Mouse (Mus musculus) kidney, embryonic 15.5 days (tissue): Measurements from ENCODE around the gene Rnaseh2a. TPM values are rescaled to one million over a fixed set of nuclear protein-coding genes. Genes with fewer than 3 reads are reported as not detected.

Source experiments
- ATAC-seq: fragments of 200-750 bp; cut with Nextera tagmentation; replicated peaks from 2 replicates; pipeline ENCODE4 v1.8.0; 2017; ENCODE audit warnings: moderate TSS enrichment; ENCODE audit not compliant: low FRiP score
- H3K27ac ChIP-seq: fragments of 300-500 bp; sonication (generic); 2 replicates; pipeline ENCODE4 v1.5.1; 2015; ENCODE audit warnings: mild to moderate bottlenecking, inconsistent platforms
- H3K27me3 ChIP-seq: fragments of 300-500 bp; sonication (generic); 2 replicates; pipeline ENCODE4 v1.6.1; 2015; ENCODE audit warnings: inconsistent platforms
- H3K36me3 ChIP-seq: fragments of 300-500 bp; sonication (generic); 2 replicates; pipeline ENCODE4 v1.6.1; 2015; ENCODE audit warnings: inconsistent platforms
- H3K4me1 ChIP-seq: fragments of 300-500 bp; sonication (generic); 2 replicates; pipeline ENCODE4 v1.6.1; 2015; ENCODE audit warnings: inconsistent platforms
- H3K4me2 ChIP-seq: fragments of 300-500 bp; sonication (generic); 2 replicates; pipeline ENCODE4 v1.6.1; 2015; ENCODE audit warnings: moderate library complexity, mild to moderate bottlenecking, inconsistent platforms
- H3K4me3 ChIP-seq: fragments of 300-500 bp; sonication (generic); replicated peaks from 2 replicates; pipeline ENCODE4 v1.5.1; 2015; ENCODE audit warnings: mild to moderate bottlenecking, inconsistent platforms
- H3K9ac ChIP-seq: fragments of 300-500 bp; sonication (generic); 2 replicates; pipeline ENCODE4 v1.6.1; 2015; ENCODE audit warnings: mild to moderate bottlenecking, inconsistent platforms
- H3K9me3 ChIP-seq: fragments of 300-500 bp; sonication (generic); replicated peaks from 2 replicates; pipeline ENCODE4 v1.6.1; 2016; ENCODE audit warnings: inconsistent platforms
- WGBS: fragments of 180-500 bp; shearing (Covaris S2); methylation state at CpG from one replicate; pipeline ENCODE4 v1.1.7; 2015; ENCODE audit warnings: mixed read lengths; 5-methylcytosine and 5-hydroxymethylcytosine counted together
- polyA plus RNA-seq: library from polyadenylated mRNA; unstranded; fragments of >200 nt; fragmentation: Nextera tagmentation; extraction: Ambion mirVana; gene quantifications from 2 replicates; pipeline ENCODE4 v1.2.1, GENCODE M21; 2015

Rnaseh2a gene
- 125 and 129 TPM in 2 replicates for polyA plus RNA-seq

DNA sequence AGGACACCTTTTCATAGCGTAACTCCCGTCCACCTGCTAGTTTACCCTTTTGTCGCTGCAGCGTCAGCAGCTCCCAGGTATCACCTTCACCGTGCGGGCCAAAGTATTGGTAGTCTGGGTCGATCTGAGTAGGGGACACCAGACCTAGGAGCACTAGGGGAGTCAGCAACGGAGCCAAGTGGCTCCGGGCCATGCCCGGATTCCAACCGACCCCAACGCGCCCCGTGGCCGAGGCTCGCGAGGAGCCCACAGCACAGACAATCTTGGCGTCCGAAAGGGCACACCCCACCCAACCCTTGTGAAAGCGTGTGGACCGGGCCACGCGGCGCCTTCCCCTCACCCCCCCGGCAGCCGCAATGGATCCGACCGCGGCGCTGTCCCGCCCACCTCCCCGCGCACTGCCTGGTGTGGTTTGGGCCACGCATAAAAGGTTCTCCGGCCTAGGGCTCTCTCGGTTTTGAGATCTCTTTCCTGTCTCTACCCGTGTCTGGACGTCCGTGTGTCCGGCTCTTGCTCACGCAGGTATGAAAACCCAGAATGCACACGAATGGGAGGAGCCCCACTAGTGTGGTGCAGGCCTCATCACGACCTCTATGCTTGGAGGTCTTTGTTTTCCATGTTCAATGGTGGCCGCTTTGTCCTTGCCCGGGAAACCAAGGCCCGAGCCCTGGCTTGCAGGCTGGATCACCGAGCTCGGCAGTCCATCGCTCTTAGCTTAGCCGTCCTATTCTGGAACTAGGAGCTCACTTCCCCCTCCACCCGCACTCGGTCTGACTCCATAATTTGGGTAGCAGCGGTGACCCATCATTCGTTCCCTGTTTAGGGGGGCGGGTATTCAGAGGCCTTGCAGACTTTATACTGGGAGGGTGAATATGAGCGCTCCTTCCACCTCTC, at the start of gene Rnaseh2a, which contains the start of the genes Gm49661 and Prdx2:
Rnaseh2a (minus strand) TSS at position 527 of the 894 bp plus-strand sequence.
Gm49661 (minus strand) TSS at position 193 of the 894 bp plus-strand sequence.
Prdx2 (plus strand) TSS at position 347 of the 894 bp plus-strand sequence.
- Histone ChIP-seq H3K27ac (peak within 1 kb of the TSS; percentile 93), H3K27me3 (no peaks in the 10 kb centered on the region), H3K4me2 (peak within 1 kb of the TSS; percentile 83), H3K36me3 (peaks cover 36% of the 10 kb centered on the region), H3K9me3 (no peaks in the 10 kb centered on the region), H3K4me1 (peaks cover 44% of the 10 kb centered on the region), H3K4me3 (peak within 1 kb of the TSS; percentile 76), H3K9ac (peak within 1 kb of the TSS; percentile 81)
- ATAC-seq, result peak; percentile 71
- under 1% methylated on average over 56 of the region's 56 CpGs for WGBS

- Histone ChIP-seq H3K4me3 (no peak overlapping the region), H3K27ac (no peak overlapping the region), H3K9me3 (no peaks in the 10 kb centered on the region), H3K27me3 (peaks cover 25% of the 10 kb centered on the region), H3K36me3 (peaks cover 50% of the 10 kb centered on the region), H3K4me2 (no peak overlapping the region), H3K4me1 (peaks cover 6% of the 10 kb centered on the region), H3K9ac (no peak overlapping the region)
- no peak for ATAC-seq
- 62% methylated on average over 5 of the region's 5 CpGs for WGBS
Observed at GRCm38 (mm10) chr8:85017209-85017608, 47.6 kb upstream of the Rnaseh2a start.

GRCm38 (mm10) chr8:85016724-85017123, 47.2 kb upstream of the Rnaseh2a start:
- Histone ChIP-seq H3K9me3 (no peaks in the 10 kb centered on the region), H3K4me2 (no peak overlapping the region), H3K27me3 (peaks cover 28% of the 10 kb centered on the region), H3K27ac (no peak overlapping the region), H3K36me3 (peaks cover 46% of the 10 kb centered on the region), H3K9ac (no peak overlapping the region), H3K4me3 (no peak overlapping the region), H3K4me1 (peaks cover 6% of the 10 kb centered on the region)
- 74% methylated on average over 10 of the region's 10 CpGs for WGBS
- ATAC-seq, result no peak

- H3K36me3 ChIP-seq, result peaks cover 23% of the 10 kb centered on the region
- peak within 1 kb of the TSS; percentile 67 for H3K4me2 ChIP-seq
- no peaks in the 10 kb centered on the region for H3K9me3 ChIP-seq
- no peak within 1 kb of the TSS for H3K27ac ChIP-seq
- WGBS, result 56% methylated on average over 2 of the region's 2 CpGs
- no peak for ATAC-seq
- H3K27me3 ChIP-seq, result peaks cover 44% of the 10 kb centered on the region
- H3K4me3 ChIP-seq, result peak within 1 kb of the TSS; percentile 37
- H3K4me1 ChIP-seq, result peaks cover 12% of the 10 kb centered on the region
- peak within 1 kb of the TSS; percentile 43 for H3K9ac ChIP-seq
Observed at GRCm38 (mm10) chr8:85014431-85014830, 44.9 kb upstream of the Rnaseh2a start, which contains the start of gene Best2. Gene Best2, minus strand, starts transcription at chr8:85014531.

DNA sequence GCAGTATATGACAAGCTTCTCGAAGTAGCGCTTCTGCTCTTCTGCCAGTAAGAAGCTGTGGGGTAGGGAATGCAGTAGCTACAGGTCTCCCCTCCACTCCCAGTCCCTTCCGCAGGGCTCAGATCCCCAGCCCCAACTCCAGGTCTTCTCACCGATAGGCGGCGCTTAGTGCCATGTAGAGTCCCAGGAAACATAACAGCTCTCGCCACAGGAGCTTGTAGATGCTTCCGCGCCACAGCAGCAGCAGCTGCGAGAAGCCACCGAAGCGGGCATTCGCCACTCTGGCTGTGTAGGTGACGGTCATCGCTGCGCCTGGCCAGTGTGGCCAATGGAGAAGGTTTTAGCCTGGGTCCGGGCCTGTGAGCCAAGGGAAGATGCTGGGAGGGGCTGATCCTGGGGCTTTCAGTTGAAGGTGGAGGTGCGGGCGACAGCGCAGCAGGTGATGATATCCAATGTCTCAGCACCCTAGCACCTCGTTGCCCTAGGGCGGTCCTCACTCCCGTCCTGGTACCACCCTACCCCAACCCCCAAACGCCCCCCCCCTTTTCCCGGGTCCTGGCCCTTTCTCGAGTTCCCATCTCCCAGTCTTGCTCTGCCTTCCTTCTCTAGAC, 43.8 kb upstream of the Rnaseh2a start:
- H3K27ac ChIP-seq, result no peak overlapping the region
- ATAC-seq, result no peak; the same call in 1 of the 2 replicates
- peak overlapping the region; percentile 67 for H3K4me2 ChIP-seq
- H3K27me3 ChIP-seq, result peaks cover 53% of the 10 kb centered on the region
- no peaks in the 10 kb centered on the region for H3K9me3 ChIP-seq
- peak overlapping the region; percentile 43 for H3K9ac ChIP-seq
- 3% methylated on average over 24 of the region's 26 CpGs for WGBS
- peak overlapping the region; percentile 37 for H3K4me3 ChIP-seq
- peaks cover 12% of the 10 kb centered on the region for H3K4me1 ChIP-seq
- H3K36me3 ChIP-seq, result peaks cover 12% of the 10 kb centered on the region

DNA sequence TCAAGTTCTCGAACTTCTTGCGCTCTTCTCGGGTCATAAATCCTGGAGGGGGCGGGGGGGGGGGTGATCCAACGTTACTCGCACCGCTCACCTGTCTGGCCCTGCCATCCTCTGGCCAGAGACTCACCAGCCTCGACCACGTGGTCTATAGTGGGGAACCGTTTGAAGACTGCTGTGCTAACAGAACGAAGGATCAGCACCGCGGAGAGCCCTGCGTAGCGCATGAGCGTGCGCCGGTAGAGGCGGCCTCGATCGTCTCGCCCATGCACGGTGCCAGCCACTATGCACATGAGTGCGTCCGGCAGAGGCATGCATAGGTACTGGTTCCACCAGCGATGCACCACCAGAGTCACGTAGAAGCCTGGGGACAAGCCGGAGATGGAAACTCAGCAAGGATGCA, 41.7 kb upstream of the Rnaseh2a start:
- Histone ChIP-seq H3K9ac (no peak overlapping the region), H3K4me1 (peaks cover 12% of the 10 kb centered on the region), H3K4me2 (peak overlapping the region; percentile 14; the same call in 1 of the 2 replicates), H3K27me3 (peaks cover 67% of the 10 kb centered on the region), H3K4me3 (no peak overlapping the region), H3K9me3 (no peaks in the 10 kb centered on the region), H3K36me3 (no peaks in the 10 kb centered on the region), H3K27ac (no peak overlapping the region)
- ATAC-seq, result no peak
- WGBS, result 13% methylated on average over 28 of the region's 28 CpGs

DNA sequence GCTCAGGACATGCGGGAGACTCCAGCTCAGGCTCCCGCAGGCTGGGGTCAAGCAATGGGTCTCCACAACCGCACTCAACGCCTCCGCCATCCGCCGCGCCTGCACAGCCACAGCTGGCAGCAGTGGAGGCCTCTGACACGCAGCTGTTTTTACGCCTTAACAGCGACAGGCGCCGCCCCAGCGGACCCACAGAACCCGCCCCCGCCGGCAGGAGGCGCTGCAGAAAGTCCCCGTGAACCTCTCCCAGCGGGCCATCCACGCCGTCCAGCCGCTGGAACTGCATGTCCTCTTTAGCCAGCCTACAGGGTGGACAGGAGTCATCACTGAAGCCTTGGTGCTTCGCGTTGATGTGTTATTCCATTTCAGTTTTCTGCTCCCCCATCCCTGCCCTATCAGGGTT, 38.1 kb upstream of the Rnaseh2a start:
- peaks cover 6% of the 10 kb centered on the region; the same call in 1 of the 2 replicates for H3K4me1 ChIP-seq
- no peaks in the 10 kb centered on the region for H3K9me3 ChIP-seq
- 0 out of 2 replicates have a peak, but pooled peaks cover 2% of the 10 kb centered on the region for H3K36me3 ChIP-seq
- no peak overlapping the region for H3K4me3 ChIP-seq
- H3K4me2 ChIP-seq, result no peak overlapping the region
- no peak overlapping the region for H3K27ac ChIP-seq
- 18% methylated on average over 25 of the region's 25 CpGs for WGBS
- ATAC-seq, result no peak
- H3K27me3 ChIP-seq, result peaks cover 44% of the 10 kb centered on the region
- no peak overlapping the region for H3K9ac ChIP-seq

- H3K27me3 ChIP-seq, result peaks cover 24% of the 10 kb centered on the region
- 9% methylated on average over 19 of the region's 19 CpGs for WGBS
- H3K4me2 ChIP-seq, result peak overlapping the region; percentile 21
- H3K9me3 ChIP-seq, result no peaks in the 10 kb centered on the region
- no peak overlapping the region for H3K9ac ChIP-seq
- ATAC-seq, result peak; percentile 59
- peaks cover 16% of the 10 kb centered on the region for H3K4me1 ChIP-seq
- peaks cover 21% of the 10 kb centered on the region for H3K36me3 ChIP-seq
- H3K27ac ChIP-seq, result no peak overlapping the region
- no peak overlapping the region; the same call in 1 of the 2 replicates for H3K4me3 ChIP-seq
Observed at GRCm38 (mm10) chr8:84997649-84998295, 28.2 kb upstream of the Rnaseh2a start.

- H3K4me3 ChIP-seq, result no peak overlapping the region
- no peak overlapping the region for H3K4me2 ChIP-seq
- H3K27ac ChIP-seq, result no peak overlapping the region
- 88% methylated on average over 5 of the region's 5 CpGs for WGBS
- no peak for ATAC-seq
- peaks cover 16% of the 10 kb centered on the region for H3K4me1 ChIP-seq
- H3K27me3 ChIP-seq, result peaks cover 24% of the 10 kb centered on the region
- no peaks in the 10 kb centered on the region for H3K9me3 ChIP-seq
- H3K9ac ChIP-seq, result no peak overlapping the region
- peaks cover 19% of the 10 kb centered on the region for H3K36me3 ChIP-seq
Observed at GRCm38 (mm10) chr8:84996978-84997377, 27.4 kb upstream of the Rnaseh2a start.

GRCm38 (mm10) chr8:84995680-84996079, 26.1 kb upstream of the Rnaseh2a start:
- Histone ChIP-seq H3K9me3 (no peaks in the 10 kb centered on the region), H3K36me3 (peaks cover 19% of the 10 kb centered on the region), H3K27me3 (peaks cover 24% of the 10 kb centered on the region), H3K4me2 (0 out of 2 replicates have a peak overlapping the region, but pooled peaks have one; percentile 25), H3K27ac (no peak overlapping the region), H3K4me3 (no peak overlapping the region), H3K4me1 (peaks cover 23% of the 10 kb centered on the region), H3K9ac (no peak overlapping the region)
- WGBS, result 21% methylated on average over 25 of the region's 25 CpGs
- no peak for ATAC-seq

- Histone ChIP-seq H3K27ac (no peak overlapping the region), H3K27me3 (peaks cover 24% of the 10 kb centered on the region), H3K9ac (no peak overlapping the region), H3K4me2 (no peak overlapping the region), H3K4me1 (peaks cover 28% of the 10 kb centered on the region), H3K4me3 (no peak overlapping the region), H3K36me3 (peaks cover 19% of the 10 kb centered on the region), H3K9me3 (no peaks in the 10 kb centered on the region)
- ATAC-seq, result no peak
- 91% methylated on average over 9 of the region's 9 CpGs for WGBS
Observed at GRCm38 (mm10) chr8:84994375-84994774, 24.8 kb upstream of the Rnaseh2a start.
